Mouse (Mus musculus): ENCODE measurements around the gene Cd274.

The Cd274 gene

GRCm38 (mm10) chr19:29365105-29365504 is 2.1 kb upstream of the Cd274 start:
- DNase-seq, result no peak

DNA sequence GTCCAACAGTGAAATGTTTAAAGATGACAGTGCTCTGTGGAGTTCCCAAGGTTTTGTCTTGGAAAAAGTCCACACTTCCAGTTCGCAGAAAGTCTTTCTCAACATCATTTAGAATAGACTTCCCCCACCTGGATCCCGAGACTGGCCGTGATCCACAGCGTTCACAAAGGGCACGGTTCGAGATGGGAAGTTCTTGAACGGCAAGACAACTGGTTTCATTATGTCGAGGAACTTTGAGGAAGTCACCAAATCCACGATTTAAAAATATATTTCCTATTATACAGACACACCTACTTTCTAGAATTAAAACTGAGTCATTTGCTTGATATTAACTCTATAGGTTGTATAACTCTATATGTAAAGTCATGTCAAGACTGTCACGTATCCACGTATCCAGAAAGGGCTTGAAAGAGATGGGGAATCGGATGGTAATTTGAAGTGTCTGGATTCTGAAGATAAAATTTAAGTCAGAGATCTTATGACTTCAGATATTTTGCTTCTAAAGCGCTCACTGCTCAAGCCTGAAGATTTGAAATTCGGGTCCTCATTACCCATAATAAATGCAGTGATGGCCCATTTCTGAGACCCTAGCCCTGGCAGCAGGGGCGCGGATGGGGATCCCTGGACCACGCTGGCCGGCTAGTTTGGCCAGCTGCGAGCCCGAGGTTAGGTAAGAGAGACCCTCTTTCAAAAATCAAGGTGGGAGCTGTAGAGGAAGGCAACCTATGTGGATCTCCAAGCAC is 858 bp upstream of the Cd274 start:
- DNase-seq, result peak; percentile 51

GRCm38 (mm10) chr19:29368041-29368440 is 786 bp downstream of the Cd274 start:
- no peak for DNase-seq

DNA sequence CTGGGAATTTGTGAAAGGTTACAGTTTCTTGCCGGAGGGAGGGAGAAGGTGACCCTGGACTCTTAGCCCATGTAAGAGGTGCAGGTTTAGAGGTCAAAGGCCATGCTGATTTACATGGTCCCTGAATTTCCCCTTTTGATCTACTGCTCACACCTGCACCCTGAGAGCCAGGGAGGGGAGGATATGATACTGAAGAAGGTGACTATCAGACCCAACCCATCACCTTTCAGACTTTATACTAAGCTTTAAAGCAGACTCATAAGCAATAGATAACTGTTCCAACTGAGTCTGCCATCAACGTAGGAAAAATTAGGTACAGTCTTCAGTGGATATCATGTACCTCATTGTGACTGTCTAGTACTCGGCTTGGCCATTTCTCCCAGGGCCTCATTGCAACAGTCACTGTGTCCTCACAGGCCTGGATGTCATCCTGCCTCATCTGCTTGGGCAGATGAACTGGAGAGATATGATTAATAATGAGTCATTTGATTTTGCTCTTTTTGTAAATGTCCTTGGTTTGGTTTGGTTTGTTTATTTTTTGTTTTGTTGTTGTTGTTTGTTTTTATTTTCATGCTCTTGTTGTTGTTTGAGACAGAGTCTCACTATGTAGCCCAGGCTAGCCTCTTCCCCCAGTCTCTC is 1.5 kb downstream of the Cd274 start:
- DNase-seq, result no peak

- no peak for DNase-seq
Measured at GRCm38 (mm10) chr19:29370112-29370511, 2.9 kb downstream of the Cd274 start.

DNA sequence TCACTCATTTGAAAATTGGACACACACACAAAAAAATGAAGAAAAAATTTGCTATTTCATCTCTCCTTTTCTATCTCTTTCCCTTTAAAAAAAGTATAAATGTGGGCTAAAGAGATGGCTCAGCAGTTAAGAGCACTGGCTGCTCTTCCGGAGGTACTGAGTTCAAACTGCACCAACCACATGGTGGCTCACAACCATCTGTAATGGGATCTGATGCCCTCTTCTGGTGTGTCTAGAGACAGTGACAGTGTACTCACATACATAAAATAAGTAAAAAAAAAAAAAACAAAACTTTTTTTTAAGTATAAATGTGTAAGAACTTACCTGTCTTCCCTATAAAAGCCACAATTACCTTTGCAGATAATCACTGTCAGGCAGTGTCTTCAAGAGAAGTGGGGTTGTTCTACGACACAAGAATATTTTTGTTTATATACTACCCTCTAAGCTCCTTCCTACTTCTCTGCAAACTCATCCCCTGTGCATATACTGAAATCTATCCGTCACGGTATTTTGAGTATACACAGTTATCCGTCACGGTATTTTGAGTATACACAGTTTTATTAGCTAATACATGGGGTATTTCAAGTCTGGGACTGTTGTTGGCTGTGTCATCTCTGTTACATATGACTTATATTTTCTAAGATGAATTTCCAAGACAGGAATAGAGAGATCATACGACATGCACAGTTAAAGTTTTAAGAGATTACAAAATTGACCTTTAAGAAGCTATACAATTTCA is 3.5 kb downstream of the Cd274 start:
- DNase-seq, result no peak

- no peak for DNase-seq
Measured at GRCm38 (mm10) chr19:29371284-29372081, 4.2 kb downstream of the Cd274 start.

DNA sequence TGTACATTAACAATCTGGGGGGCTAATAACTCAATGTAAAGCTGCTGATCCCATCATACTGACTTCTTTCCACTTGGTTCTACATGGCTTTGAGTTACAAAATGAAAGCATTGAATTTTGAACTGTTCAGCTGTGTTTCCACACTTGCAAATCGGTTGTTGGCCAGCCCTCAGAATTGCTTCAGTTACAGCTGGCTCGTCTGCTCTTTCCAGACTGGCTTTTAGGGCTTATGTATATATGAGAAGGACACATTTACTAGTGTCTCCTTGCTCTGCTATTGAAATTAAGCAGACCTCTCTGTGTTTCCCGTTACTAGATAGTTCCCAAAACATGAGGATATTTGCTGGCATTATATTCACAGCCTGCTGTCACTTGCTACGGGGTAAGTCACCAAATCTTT is 4.9 kb downstream of the Cd274 start:
- peak; percentile 39 for DNase-seq

GRCm38 (mm10) chr19:29372621-29373020 is 5.4 kb downstream of the Cd274 start:
- DNase-seq, result no peak

DNA sequence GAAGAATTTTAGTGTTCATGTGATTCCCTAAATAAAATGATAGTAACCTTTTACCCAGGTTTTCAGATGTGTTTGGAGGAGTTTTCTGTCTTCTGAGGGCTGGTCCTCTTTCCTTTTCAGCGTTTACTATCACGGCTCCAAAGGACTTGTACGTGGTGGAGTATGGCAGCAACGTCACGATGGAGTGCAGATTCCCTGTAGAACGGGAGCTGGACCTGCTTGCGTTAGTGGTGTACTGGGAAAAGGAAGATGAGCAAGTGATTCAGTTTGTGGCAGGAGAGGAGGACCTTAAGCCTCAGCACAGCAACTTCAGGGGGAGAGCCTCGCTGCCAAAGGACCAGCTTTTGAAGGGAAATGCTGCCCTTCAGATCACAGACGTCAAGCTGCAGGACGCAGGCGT is 6.2 kb downstream of the Cd274 start:
- DNase-seq, result no peak

DNA sequence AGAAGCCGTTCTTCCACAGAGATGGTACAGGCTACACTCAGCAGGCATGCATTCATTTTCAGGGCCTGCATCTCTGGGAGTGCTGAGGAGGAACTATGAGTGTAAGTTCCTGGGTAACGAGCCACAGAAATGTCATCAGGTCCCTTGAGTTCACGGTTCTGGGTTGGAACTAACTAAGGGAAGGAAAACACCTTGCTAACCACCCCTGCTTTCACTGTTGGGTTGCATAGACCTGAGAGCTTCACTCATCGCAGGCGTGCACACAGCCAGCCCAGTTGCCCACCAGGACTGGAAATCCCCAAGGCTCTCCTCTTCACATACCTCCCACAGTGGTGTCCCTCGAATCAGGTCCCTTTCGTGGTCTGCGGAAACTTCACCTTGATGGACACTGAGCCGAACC is 7.7 kb downstream of the Cd274 start:
- no peak for DNase-seq

GRCm38 (mm10) chr19:29376382-29376781 is 9.1 kb downstream of the Cd274 start:
- no peak for DNase-seq

DNA sequence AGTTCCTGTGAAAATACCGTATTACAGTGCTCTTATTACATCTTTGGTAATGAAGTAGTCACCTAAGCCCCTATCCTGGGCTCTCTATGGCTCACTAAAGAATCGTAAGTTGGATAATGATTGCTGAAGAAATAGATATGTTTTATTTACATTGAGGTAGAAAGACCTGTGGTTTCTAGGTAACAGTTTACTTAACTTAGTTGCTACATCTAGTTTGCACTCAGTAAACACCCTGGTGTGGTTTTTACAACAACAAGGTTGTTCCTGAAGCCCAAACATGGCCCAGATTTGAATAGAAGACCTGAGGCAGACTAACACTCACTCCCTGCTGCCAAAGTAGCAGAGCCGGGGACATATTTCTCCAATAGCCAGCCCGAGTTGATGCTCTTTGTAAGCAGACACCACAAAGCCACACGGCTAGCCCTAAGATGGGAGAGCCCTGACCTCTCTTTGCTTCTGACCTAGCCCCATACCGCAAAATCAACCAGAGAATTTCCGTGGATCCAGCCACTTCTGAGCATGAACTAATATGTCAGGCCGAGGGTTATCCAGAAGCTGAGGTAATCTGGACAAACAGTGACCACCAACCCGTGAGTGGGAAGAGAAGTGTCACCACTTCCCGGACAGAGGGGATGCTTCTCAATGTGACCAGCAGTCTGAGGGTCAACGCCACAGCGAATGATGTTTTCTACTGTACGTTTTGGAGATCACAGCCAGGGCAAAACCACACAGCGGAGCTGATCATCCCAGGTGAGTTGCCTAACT is 12.8 kb downstream of the Cd274 start:
- no peak for DNase-seq

GRCm38 (mm10) chr19:29383368-29383767 is 16.1 kb downstream of the Cd274 start:
- no peak for DNase-seq

GRCm38 (mm10) chr19:29384412-29384811 is 17.2 kb downstream of the Cd274 start:
- DNase-seq, result no peak

- peak; percentile 21 for DNase-seq
Measured at GRCm38 (mm10) chr19:29384994-29385393, 17.7 kb downstream of the Cd274 start.

- no peak for DNase-seq
Measured at GRCm38 (mm10) chr19:29385822-29386221, 18.6 kb downstream of the Cd274 start.

GRCm38 (mm10) chr19:29388818-29389217 is 21.6 kb downstream of the Cd274 start:
- no peak for DNase-seq

GRCm38 (mm10) chr19:29390483-29390882 is 23.2 kb downstream of the Cd274 start:
- DNase-seq, result no peak

DNA sequence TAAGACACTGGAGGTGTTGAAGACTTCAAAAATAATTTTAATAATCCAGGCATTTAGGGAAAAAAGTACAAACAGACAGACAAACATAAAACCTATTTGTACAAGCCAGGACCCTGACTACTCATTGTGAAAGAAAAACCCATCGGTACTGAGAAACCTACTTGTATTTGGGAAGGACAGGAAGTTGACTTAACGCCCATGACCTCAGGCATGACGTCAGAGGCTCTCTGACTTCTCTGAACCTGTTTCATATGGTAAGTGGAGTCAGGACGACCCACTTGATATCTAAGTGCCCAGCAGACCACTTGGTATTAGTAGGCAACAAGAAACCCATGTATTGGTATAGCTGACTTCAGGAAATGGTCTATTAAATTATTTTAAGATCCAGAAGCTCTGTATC is 24.0 kb downstream of the Cd274 start:
- no peak for DNase-seq

DNA sequence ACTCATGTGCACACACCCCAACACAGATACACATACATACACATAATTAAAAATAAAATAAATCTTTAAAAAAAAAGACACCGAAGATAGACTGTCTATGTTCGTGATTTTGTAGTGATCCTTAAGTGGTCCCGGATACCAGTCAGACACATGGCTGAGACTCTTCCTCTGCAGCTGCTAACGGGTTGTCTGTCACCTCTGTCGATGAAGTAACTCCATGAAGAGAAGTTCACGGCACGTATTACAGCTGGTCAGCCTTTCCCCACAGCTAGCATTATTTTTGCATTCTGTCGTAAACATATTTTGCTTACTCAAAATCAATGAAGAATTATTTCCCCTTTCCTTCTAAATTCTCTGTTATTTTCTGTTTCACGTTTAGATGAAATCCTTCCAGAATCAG is 26.1 kb downstream of the Cd274 start:
- no peak for DNase-seq

- no peak for DNase-seq
Measured at GRCm38 (mm10) chr19:29394721-29395120, 27.5 kb downstream of the Cd274 start.
